Comparison of ENCODE assay signal across 8 mouse cellular contexts in genomic region chr3:84581696-84582022, GRCm38 (mm10). TPM values are rescaled to one million over a fixed set of nuclear protein-coding genes. Genes with fewer than 3 reads are reported as not detected.
DNase-seq lines count a peak whose midpoint lies in the region; ATAC-seq and TF ChIP-seq lines count a peak whose summit lies in the region.

No protein-coding gene starts in this region.

- H3K79me2 ChIP-seq in MEL (ENCODE audit: control insufficient read depth, insufficient read depth, low read length, poor library complexity): peaks cover 11% of the 10 kb centered on the region

- TF ChIP-seq RAD21 in MEL (IDR thresholded peaks at IDR 0.05; ENCODE audit: low read depth, low read length): no peak

- H3K4me1 ChIP-seq in kidney, adult 2 months (ENCODE audit: control insufficient read depth, insufficient read depth, low read length): peaks cover 16% of the 10 kb centered on the region; the same call in 1 of the 2 replicates
- H3K4me1 ChIP-seq in MEL (ENCODE audit: control insufficient read depth in 1 of 2, insufficient read depth in 2 of 2, low read length in 2 of 2): peaks cover 3 to 16% of the 10 kb centered on the region in 2 experiments
- peaks cover 25% of the 10 kb centered on the region for H3K4me1 ChIP-seq in hindbrain, embryonic 14.5 days (replicated peaks; ENCODE audit: control insufficient read depth, insufficient read depth, low read length)
- H3K4me1 ChIP-seq in midbrain, embryonic 15.5 days: peaks cover 28% of the 10 kb centered on the region

- peak overlapping the region; percentile 79 for H3K9ac ChIP-seq in MEL (ENCODE audit: control insufficient read depth, low read depth, low read length, poor library complexity, severe bottlenecking)
- H3K9ac ChIP-seq in hindbrain, embryonic 14.5 days: peak overlapping the region; percentile 75
- peak overlapping the region; percentile 63 for H3K9ac ChIP-seq in midbrain, embryonic 15.5 days

- no peak for ATAC-seq in hindbrain, embryonic 14.5 days (ENCODE audit: low FRiP score)
- no peak for ATAC-seq in midbrain, embryonic 15.5 days (replicated peaks)

- H3K9me3 ChIP-seq in MEL (replicated peaks; ENCODE audit: insufficient read depth, low read length): no peaks in the 10 kb centered on the region
- no peaks in the 10 kb centered on the region for H3K9me3 ChIP-seq in hindbrain, embryonic 14.5 days (ENCODE audit: control insufficient read depth, low read length)
- no peaks in the 10 kb centered on the region for H3K9me3 ChIP-seq in midbrain, embryonic 15.5 days

- H3K4me3 ChIP-seq in kidney, adult 2 months (ENCODE audit: insufficient read depth, low read depth, low read length): peak overlapping the region; percentile 83
- H3K4me3 ChIP-seq in MEL (ENCODE audit: control insufficient read depth in 1 of 2, insufficient read depth in 1 of 2, low read depth in 2 of 2, low read length in 2 of 2): peak overlapping the region; percentile 81 to 95
- peak overlapping the region; percentile 59 for H3K4me3 ChIP-seq in hindbrain, embryonic 14.5 days (replicated peaks; ENCODE audit: low read length)
- H3K4me3 ChIP-seq in midbrain, embryonic 15.5 days: peak overlapping the region; percentile 64

- H3K27me3 ChIP-seq in kidney, adult 2 months (replicated peaks; ENCODE audit: control insufficient read depth, insufficient read depth, low read length): no peaks in the 10 kb centered on the region
- H3K27me3 ChIP-seq in MEL (ENCODE audit: control insufficient read depth in 1 of 2, insufficient read depth in 2 of 2, low read length in 2 of 2): peaks cover 0 to 2% of the 10 kb centered on the region in 2 experiments; a peak in 1 of 4 replicates
- no peaks in the 10 kb centered on the region for H3K27me3 ChIP-seq in hindbrain, embryonic 14.5 days (ENCODE audit: control insufficient read depth, insufficient read depth, low read length)
- no peaks in the 10 kb centered on the region for H3K27me3 ChIP-seq in midbrain, embryonic 15.5 days (replicated peaks)

- WGBS in kidney, adult 2 months: 0% methylated on average over 4 of the region's 4 CpGs
- WGBS in hindbrain, embryonic 14.5 days: 0% methylated on average over 4 of the region's 4 CpGs
- WGBS in midbrain, embryonic 15.5 days: 0% methylated on average over 4 of the region's 4 CpGs

- DNase-seq in kidney, adult 2 months: no peak
- DNase-seq in kidney, postnatal 10 days: no peak
- no peak for DNase-seq in MEL (ENCODE audit: low read depth, low spot score)
- no peak for DNase-seq in hindbrain, embryonic 14.5 days (ENCODE audit: low spot score)
- DNase-seq in frontal cortex, postnatal 14 days (ENCODE audit: low spot score in 2 of 2): no peak
- DNase-seq in right cerebral cortex, postnatal 36 days (ENCODE audit: low spot score in 2 of 2): no peak
- no peak for DNase-seq in frontal cortex, adult 2 months (ENCODE audit: extremely low spot score in 1 of 2, low spot score in 1 of 2)

- TF ChIP-seq EP300 in MEL (IDR thresholded peaks at IDR 0.05; ENCODE audit: low read depth in 1 of 2, low read length in 2 of 2): no peak

- no peaks in the 10 kb centered on the region for H3K36me3 ChIP-seq in kidney, adult 2 months (ENCODE audit: control insufficient read depth, insufficient read depth, low read length)
- H3K36me3 ChIP-seq in MEL (ENCODE audit: control insufficient read depth in 1 of 2, insufficient read depth in 2 of 2, low read length in 2 of 2): peaks cover 0 to 32% of the 10 kb centered on the region in 2 experiments; a peak in 2 of 4 replicates
- no peaks in the 10 kb centered on the region for H3K36me3 ChIP-seq in hindbrain, embryonic 14.5 days (replicated peaks; ENCODE audit: control insufficient read depth, insufficient read depth)
- H3K36me3 ChIP-seq in midbrain, embryonic 15.5 days (replicated peaks): no peaks in the 10 kb centered on the region

- TF ChIP-seq CTCF in kidney, adult 2 months (conservative IDR thresholded peaks at IDR 0.05; ENCODE audit: insufficient read depth, insufficient read length, low read depth, low read length): no peak
- TF ChIP-seq CTCF in MEL (IDR thresholded peaks at IDR 0.05 in 2 of 3, conservative IDR thresholded peaks at IDR 0.05 in 1 of 3; ENCODE audit: control insufficient read depth in 1 of 3, insufficient read depth in 1 of 3, low read depth in 2 of 3, low read length in 3 of 3, poor library complexity in 1 of 3, severe bottlenecking in 1 of 3): no peak

- peak overlapping the region; percentile 88 for H3K4me2 ChIP-seq in hindbrain, embryonic 14.5 days (replicated peaks)
- H3K4me2 ChIP-seq in midbrain, embryonic 15.5 days: peak overlapping the region; percentile 88

- H3K27ac ChIP-seq in kidney, adult 2 months (ENCODE audit: insufficient read depth, low read depth, low read length): peak overlapping the region; percentile 77
- H3K27ac ChIP-seq in MEL (ENCODE audit: control insufficient read depth, low read depth, low read length): no peak overlapping the region
- peak overlapping the region; percentile 87 for H3K27ac ChIP-seq in hindbrain, embryonic 14.5 days
- peak overlapping the region; percentile 89 for H3K27ac ChIP-seq in midbrain, embryonic 15.5 days

- no peak for TF ChIP-seq POLR2A in kidney, adult 2 months (IDR thresholded peaks at IDR 0.05; ENCODE audit: low read depth, low read length)
- no peak for TF ChIP-seq POLR2A in MEL (IDR thresholded peaks at IDR 0.05; ENCODE audit: control insufficient read depth in 1 of 2, insufficient read depth in 1 of 2, low read depth in 1 of 2, low read length in 2 of 2, poor library complexity in 1 of 2)

TF ChIP-seq in MEL, 35 proteins besides CTCF, POLR2A, EP300 and RAD21:
- no peak for TF ChIP-seq USF1 (IDR thresholded peaks at IDR 0.05; ENCODE audit: low read depth, low read length)
- no peak for TF ChIP-seq KAT2A (conservative IDR thresholded peaks at IDR 0.05; ENCODE audit: low read depth, low read length)
- 0 out of 2 replicates have a peak, but pooled peaks have one; percentile 21 for TF ChIP-seq ELF1 (IDR thresholded peaks at IDR 0.05; ENCODE audit: low read depth, low read length)
- no peak for TF ChIP-seq ETS1 (IDR thresholded peaks at IDR 0.05; ENCODE audit: low read depth, low read length)
- no peak for TF ChIP-seq HCFC1 (IDR thresholded peaks at IDR 0.05; ENCODE audit: low read depth, low read length)
- no peak for TF ChIP-seq MAFK (IDR thresholded peaks at IDR 0.05; ENCODE audit: borderline replicate concordance, low read depth, low read length)
- TF ChIP-seq ZMIZ1 (IDR thresholded peaks at IDR 0.05; ENCODE audit: low read depth, low read length): no peak
- TF ChIP-seq MYB (IDR thresholded peaks at IDR 0.05; ENCODE audit: low read depth, low read length): no peak
- no peak for TF ChIP-seq NRF1 (IDR thresholded peaks at IDR 0.05; ENCODE audit: insufficient read depth, low read depth, low read length, poor library complexity, severe bottlenecking)
- no peak for TF ChIP-seq E2F4 (IDR thresholded peaks at IDR 0.05; ENCODE audit: borderline replicate concordance, low read depth, low read length)
- TF ChIP-seq MAX (IDR thresholded peaks at IDR 0.05; ENCODE audit: low read length): no peak
- peak; percentile 91; the same call in 1 of the 2 replicates for TF ChIP-seq JUND (IDR thresholded peaks at IDR 0.05; ENCODE audit: low read depth, low read length)

RNA-seq across cellular contexts. Expression of gene Arfip1, which starts 0.8 kb away (rescaled TPM):
- 11.8 and 14.3 TPM in 2 replicates for polyA plus RNA-seq in kidney, adult 2 months (2012; rRNA removed)
- 12.5 and 14.8 TPM in 2 replicates for total RNA-seq in MEL (2012; rRNA removed)
- polyA plus RNA-seq in MEL (2012; ENCODE audit: insufficient read depth in 1 of 2, insufficient read length in 2 of 2, low read depth in 1 of 2, low replicate concordance in 2 of 2, missing spikeins in 1 of 2): 10 to 100 TPM in 1 of 2 experiments, not detected in 1; 15.4 TPM
- 27.1 and 27.9 TPM in 2 replicates for polyA plus RNA-seq in hindbrain, embryonic 14.5 days (2014; fragmentation: Nextera tagmentation; extraction: Ambion mirVana)
- polyA plus RNA-seq in midbrain, embryonic 15.5 days (2015; fragmentation: Nextera tagmentation; extraction: Ambion mirVana): 21.5 and 22.2 TPM in 2 replicates
- polyA plus RNA-seq in frontal cortex, adult 2 months (2012; rRNA removed): 16.2 and 17.6 TPM in 2 replicates

RNA-seq across cellular contexts. Expression of gene Tigd4, which starts 11.7 kb away (rescaled TPM):
- not detected in 2 replicates for polyA plus RNA-seq in kidney, adult 2 months (2012; rRNA removed)
- not detected in 2 replicates for total RNA-seq in MEL (2012; rRNA removed)
- not detected for polyA plus RNA-seq in MEL (2012; ENCODE audit: insufficient read depth in 1 of 2, insufficient read length in 2 of 2, low read depth in 1 of 2, low replicate concordance in 2 of 2, missing spikeins in 1 of 2)
- not detected in 2 replicates for polyA plus RNA-seq in hindbrain, embryonic 14.5 days (2014; fragmentation: Nextera tagmentation; extraction: Ambion mirVana)
- not detected in 2 replicates for polyA plus RNA-seq in midbrain, embryonic 15.5 days (2015; fragmentation: Nextera tagmentation; extraction: Ambion mirVana)
- polyA plus RNA-seq in frontal cortex, adult 2 months (2012; rRNA removed): 0.04 and 0.10 TPM in 2 replicates
